Mouse (Mus musculus): ENCODE data around the gene Fsd1l.
"Not testable (repeated sequence)": the region's sequence is repeated elsewhere in the genome, so short reads cannot be mapped to it uniquely, and the experiment has no call there.

The Fsd1l gene

DNA sequence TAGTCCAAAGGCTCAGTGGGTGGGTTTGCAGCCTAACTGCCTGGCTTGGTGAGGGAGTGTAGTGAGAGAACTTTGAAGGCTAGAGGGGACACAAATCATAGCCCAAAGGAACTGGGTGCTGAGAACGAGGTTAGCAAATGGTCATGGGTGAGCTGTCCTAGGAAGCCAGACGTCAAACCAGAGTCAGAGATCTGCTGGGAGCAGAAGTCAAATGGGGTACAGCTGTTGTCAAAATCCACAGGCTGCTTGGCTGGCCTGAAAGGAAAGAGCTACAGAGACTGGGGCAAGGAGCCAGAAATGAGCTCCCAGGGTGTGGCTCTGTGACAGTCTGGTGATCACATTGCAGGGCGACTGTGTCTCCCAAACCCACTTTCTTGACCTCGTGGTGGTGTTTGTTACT, 2.3 kb upstream of the Fsd1l start:
- DNase-seq (ENCODE audit: low spot score in 2 of 2): peak in 1 of 2 experiments; percentile 31

DNA sequence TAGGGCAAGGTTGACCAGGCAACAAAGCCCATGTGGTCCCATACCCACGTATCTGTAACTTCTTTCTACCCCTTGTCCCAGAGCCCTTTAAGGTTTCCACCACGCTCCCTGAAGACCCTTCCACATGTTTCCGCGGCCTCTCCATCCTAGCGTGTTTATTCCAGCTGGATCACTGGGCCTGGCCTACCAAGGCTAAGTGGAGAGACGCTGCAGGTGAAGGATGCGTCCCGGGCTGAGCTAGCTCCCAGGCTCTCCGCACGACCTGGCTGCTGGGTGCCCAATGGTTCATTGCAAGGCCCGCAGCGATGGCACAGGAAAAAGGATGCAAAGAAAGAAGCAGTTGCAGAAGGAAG, 332 bp upstream of the Fsd1l start:
- DNase-seq (ENCODE audit: low spot score in 2 of 2): no peak

DNA sequence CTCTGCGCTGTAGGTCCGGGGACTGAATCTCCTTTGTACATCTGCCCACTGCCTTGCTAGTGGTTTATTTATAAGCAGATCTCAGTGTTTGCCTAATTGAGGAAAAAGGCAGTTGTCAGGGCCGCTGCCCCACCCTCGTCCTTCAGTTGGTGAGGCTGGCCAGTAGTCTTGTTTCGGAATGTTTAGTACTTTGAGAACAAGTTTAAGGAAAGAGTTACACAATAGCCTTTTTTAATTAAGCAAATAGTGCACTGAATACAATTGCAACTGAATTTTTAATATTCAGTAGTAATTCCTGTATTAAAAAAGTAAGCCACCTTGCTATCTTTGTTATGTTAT, 709 bp downstream of the Fsd1l start:
- DNase-seq (ENCODE audit: low spot score in 2 of 2): no peak

DNA sequence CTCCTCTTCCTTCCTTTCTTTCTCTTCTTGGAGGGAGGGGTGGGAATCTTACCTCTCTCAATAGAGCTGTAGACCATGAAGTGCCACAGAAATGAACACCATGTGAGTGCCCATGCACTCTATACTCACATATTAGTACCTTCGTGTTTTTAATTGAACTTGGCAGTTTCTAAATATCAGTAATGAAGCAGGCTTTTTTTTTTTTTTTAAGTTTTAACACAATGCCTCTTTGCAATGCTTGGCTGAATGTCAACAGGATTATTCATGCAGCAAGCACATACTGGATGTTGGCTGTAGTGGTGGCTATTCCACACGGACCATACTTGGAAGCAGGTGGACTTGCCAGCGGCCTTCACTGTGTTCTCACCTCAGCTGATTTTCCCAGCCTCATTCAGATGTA, 4.1 kb downstream of the Fsd1l start:
- DNase-seq (ENCODE audit: low spot score in 2 of 2): no peak

DNA sequence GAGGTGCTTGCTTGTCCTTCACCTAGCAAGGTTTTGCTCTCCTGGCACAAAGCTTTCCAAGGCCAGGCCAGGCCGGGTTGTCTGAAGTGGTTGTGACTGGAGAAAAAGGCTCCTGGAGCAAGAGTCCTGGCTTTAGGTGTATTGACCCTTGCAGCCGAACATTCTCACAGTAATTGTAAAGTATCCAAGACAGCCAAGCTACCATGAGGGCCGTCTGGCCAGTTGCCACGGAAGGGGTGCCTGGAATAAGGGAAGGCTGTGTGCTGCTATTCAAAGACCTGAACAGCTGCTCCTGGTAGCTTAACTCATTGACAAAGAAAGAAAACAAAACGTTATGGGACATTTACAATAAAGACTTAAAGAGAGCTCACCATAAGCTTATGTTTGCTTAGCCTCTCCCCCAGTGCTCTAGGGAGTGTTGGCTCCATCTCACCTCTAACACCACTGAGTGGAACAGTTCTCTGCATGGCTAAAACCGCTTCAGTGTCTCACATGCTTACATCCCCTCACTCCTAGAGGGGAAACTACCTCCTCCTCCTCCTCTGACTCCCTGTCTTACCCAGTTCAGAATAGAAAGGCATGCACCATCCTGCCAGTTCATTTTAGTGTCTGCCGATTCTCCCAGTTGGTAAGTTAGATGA, 6.1 kb downstream of the Fsd1l start:
- no peak for DNase-seq (ENCODE audit: low spot score in 2 of 2)

GRCm38 (mm10) chr4:53638549-53639123, 7.4 kb downstream of the Fsd1l start:
- DNase-seq (ENCODE audit: low spot score in 2 of 2): no peak

DNA sequence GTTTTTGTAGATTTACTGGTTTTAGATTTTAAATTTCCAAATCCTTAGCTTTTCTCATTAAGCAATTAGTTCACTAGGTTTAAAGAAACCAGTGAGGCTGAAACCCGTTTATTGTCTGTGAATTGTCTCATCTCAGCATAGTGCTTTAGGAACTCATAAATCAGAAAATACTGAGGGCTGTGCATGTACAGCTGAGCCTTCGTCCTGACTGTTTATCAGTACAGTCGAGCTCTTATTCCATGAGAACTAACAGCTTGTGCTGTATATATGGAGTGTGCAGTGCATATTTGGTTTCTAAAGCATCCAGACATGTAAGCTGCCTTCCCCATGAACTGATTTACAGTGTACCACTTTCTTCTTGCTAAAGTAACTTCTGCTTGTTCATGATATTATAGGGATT, 26.8 kb downstream of the Fsd1l start:
- no peak for DNase-seq (ENCODE audit: low spot score in 2 of 2)

GRCm38 (mm10) chr4:53660711-53661110, 29.4 kb downstream of the Fsd1l start:
- no peak for DNase-seq (ENCODE audit: low spot score in 2 of 2)

- no peak for DNase-seq (ENCODE audit: low spot score in 2 of 2)
Observed at GRCm38 (mm10) chr4:53682092-53682491, 50.8 kb downstream of the Fsd1l start.

DNA sequence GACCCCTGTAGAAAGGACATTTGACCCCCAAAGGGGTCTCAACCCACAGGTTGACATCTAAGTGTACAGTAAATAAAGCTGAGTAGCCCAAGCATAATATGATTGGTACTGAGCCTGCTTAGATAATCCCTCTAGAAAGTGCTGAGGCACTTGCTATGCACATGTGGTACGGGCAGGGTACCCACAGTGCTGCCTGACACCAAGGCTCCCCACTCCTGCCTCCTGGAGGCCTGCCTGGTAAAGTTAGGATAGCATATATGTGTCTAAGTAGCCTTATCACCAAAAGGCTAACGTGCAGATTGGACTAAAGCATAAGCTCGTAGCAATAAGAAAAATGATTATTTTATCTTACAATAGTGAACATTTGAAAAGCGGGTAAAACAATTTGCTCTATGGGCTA, 57.7 kb downstream of the Fsd1l start:
- DNase-seq (ENCODE audit: low spot score in 2 of 2): no peak

DNA sequence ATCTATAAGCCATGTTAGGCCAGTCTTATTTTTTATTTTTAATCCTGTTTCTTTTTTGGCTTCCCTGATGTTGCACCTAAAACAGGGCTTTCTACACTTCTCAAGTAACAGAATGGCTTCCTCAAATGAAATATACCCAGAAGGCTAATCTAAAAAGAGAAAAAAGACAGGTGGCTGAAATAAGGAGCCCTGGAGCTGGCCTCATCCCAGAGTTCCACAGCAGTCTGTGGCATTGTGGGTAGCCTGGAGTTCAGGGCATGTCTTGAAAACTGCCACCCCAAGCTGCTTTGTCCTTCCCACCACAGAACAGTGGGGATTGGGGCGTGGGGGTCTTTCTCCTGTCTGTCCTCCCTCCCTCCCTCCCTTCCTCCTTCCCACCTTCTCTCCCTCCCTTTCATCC, 60.1 kb downstream of the Fsd1l start:
- no peak for DNase-seq (ENCODE audit: low spot score in 2 of 2)

GRCm38 (mm10) chr4:53709166-53709565, 77.9 kb downstream of the Fsd1l start:
- not testable (repeated sequence) for DNase-seq (ENCODE audit: low spot score in 2 of 2)

GRCm38 (mm10) chr4:53710021-53710420, 78.8 kb downstream of the Fsd1l start:
- no peak for DNase-seq (ENCODE audit: low spot score in 2 of 2)

GRCm38 (mm10) chr4:53710555-53711328, 79.5 kb downstream of the Fsd1l start:
- no peak for DNase-seq (ENCODE audit: low spot score in 2 of 2)

DNA sequence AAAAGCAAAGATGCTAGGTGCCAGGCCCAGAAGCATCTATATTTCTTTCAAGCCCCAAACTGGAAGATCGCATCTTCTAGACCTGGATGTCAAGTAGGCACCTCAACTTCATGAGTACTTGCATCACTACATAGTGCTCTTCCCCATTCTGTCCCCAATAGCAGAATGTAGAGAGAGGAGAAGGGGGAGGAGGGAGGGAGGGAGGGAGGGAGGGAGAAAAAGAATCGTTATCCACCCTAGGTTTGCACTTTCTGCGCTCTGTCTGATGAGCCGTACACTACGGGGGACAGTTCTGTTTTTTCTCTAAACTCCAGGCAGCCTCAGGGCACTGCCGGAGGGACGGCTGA, 82.4 kb downstream of the Fsd1l start, which contains the start of gene Fktn:
Gene Fktn (plus strand): TSS at position 295 of the 347 bp plus-strand sequence.
- no peak for DNase-seq (ENCODE audit: low spot score in 2 of 2)

DNA sequence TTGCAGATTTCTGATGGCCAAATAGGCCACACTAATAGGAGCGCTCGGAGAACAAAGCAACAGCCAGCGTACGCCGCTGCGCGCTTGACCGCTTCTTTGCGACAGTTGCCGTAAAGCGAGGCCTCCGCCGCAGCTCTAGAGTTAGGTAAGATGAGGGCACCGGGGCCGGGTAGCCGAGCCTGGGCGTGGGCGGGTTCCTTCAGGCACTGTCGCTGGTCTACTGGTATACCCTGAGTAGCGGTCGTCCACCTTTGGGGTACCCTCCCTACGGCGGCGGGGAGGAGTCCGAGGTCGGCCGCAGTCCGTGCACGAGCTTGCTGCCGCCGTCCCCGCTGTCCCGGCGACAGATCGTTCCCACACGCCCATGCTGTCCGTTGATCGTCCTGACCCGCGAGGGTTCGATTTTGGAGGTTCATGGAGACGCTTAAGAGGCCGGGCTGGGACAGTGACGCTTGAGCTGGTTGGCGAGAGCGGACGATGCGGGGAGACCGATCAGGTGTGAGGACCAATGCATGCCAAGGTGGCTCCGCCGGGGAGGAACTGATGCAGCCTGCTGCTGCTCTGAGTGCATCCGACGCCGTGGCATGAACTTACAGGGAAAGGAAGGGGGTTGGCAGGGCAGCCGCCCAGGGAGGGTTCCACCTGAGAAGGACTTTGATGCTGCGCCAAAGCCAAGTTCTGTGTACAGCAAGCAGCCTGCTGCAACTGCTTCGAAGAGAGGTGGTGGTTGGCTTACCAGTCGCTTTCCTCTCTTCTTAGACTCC, 83.0 kb downstream of the Fsd1l start:
- DNase-seq (ENCODE audit: low spot score in 2 of 2): peak; percentile 81 to 91

DNA sequence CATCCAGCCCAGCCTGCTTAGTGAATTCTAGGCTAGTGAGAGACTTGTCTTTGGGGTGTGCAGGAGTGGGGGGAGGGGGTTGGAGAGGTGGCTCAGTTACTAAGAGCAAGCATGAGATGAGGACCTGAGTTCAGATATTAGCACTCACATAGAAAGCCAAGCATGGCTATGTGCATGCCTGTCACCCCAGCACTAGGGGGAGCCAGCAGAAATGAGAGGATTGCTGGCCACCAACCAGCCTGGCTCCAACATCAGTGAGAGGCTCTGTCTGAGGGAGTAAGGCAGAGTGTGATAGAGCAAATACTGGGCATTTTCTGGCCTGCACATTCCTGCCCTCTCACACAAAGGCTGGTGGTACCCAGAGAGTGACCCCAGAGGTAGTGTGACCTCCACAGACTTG, 84.7 kb downstream of the Fsd1l start:
- no peak for DNase-seq (ENCODE audit: low spot score in 2 of 2)

GRCm38 (mm10) chr4:53717546-53717945, 86.3 kb downstream of the Fsd1l start:
- DNase-seq (ENCODE audit: low spot score in 2 of 2): no peak

GRCm38 (mm10) chr4:53718261-53718660, 87.0 kb downstream of the Fsd1l start:
- no peak for DNase-seq (ENCODE audit: low spot score in 2 of 2)

GRCm38 (mm10) chr4:53722506-53722905, 91.2 kb downstream of the Fsd1l start:
- no peak for DNase-seq (ENCODE audit: low spot score in 2 of 2)

GRCm38 (mm10) chr4:53726100-53726499, 94.8 kb downstream of the Fsd1l start:
- DNase-seq (ENCODE audit: low spot score in 2 of 2): not testable (repeated sequence)

GRCm38 (mm10) chr4:53728121-53728520, 96.8 kb downstream of the Fsd1l start:
- no peak for DNase-seq (ENCODE audit: low spot score in 2 of 2)

Data from cerebellum, postnatal 4 days (tissue).